Mouse (Mus musculus) intestine, embryonic 16.5 days (tissue): ENCODE results near the gene Gm6309. TPM values are rescaled to one million over a fixed set of nuclear protein-coding genes. Genes with fewer than 3 reads are reported as not detected.

Source experiments
- polyA plus RNA-seq: library from polyadenylated mRNA; unstranded; fragments of >200 nt; fragmentation: Nextera tagmentation; extraction: Ambion mirVana; gene quantifications from 2 replicates; pipeline ENCODE4 v1.2.1, GENCODE M21; 2015

The Gm6309 gene
- polyA plus RNA-seq, 1 experiment from 2014 or later: not detected

Other genes starting within 250 kb of the Gm6309 start
- not detected in 2 replicates for gene Cyp3a25, start 161.1 kb downstream of the Gm6309 start, polyA plus RNA-seq
- gene Cyp3a59, start 91.5 kb downstream of the Gm6309 start, polyA plus RNA-seq: not detected in 2 replicates
- gene Gm5565, start 10.2 kb downstream of the Gm6309 start, polyA plus RNA-seq: not detected in 2 replicates
- gene 1700001J03Rik, start 14.6 kb upstream of the Gm6309 start, polyA plus RNA-seq: not detected in 2 replicates
- 53.0 and 56.0 TPM in 2 replicates for gene Rnf6, start 50.8 kb upstream of the Gm6309 start, polyA plus RNA-seq
- 12.2 and 12.9 TPM in 2 replicates for gene Cdk8, start 60.5 kb upstream of the Gm6309 start, polyA plus RNA-seq
- gene Wasf3, start 214.3 kb upstream of the Gm6309 start, polyA plus RNA-seq: 1.2 and 1.3 TPM in 2 replicates